Mouse (Mus musculus): Measurements from ENCODE around the gene Pkd1l2. TPM values are rescaled to one million over a fixed set of nuclear protein-coding genes. Genes with fewer than 3 reads are reported as not detected.

Pkd1l2 gene
- polyA plus RNA-seq, 1 experiment from 2014 or later: 0.03 TPM

- Histone ChIP-seq H3K36me3 (ENCODE audit: control insufficient read depth, insufficient read depth, low read length) (0 out of 2 replicates have a peak, but pooled peaks cover 6% of the 10 kb centered on the region), H3K27ac (ENCODE audit: low read depth, low read length) (no peak overlapping the region), H3K27me3 (ENCODE audit: control insufficient read depth, insufficient read depth, low read length) (no peaks in the 10 kb centered on the region), H3K9me3 (replicated peaks; ENCODE audit: control insufficient read depth, low read length) (no peaks in the 10 kb centered on the region), H3K4me2 (no peak overlapping the region), H3K4me3 (ENCODE audit: low read depth, low read length) (no peak overlapping the region), H3K4me1 (ENCODE audit: control insufficient read depth, insufficient read depth, low read length) (peaks cover 16% of the 10 kb centered on the region), H3K9ac (ENCODE audit: low read depth, low read length) (no peak overlapping the region)
- no peak for ATAC-seq (replicated peaks; ENCODE audit: insufficient number of reproducible peaks, low FRiP score, low TSS enrichment)
- 94% methylated on average over 3 of the region's 3 CpGs for WGBS (ENCODE audit: insufficient replicate concordance)
These were observed 92.4 kb downstream of the Pkd1l2 start for GRCm38 (mm10) chr8:116989842-116990241.

GRCm38 (mm10) chr8:116980117-116980516, 102.1 kb downstream of the Pkd1l2 start:
- H3K9me3 ChIP-seq (replicated peaks; ENCODE audit: control insufficient read depth, low read length): no peaks in the 10 kb centered on the region
- no peaks in the 10 kb centered on the region for H3K27me3 ChIP-seq (ENCODE audit: control insufficient read depth, insufficient read depth, low read length)
- no peak overlapping the region for H3K4me3 ChIP-seq (ENCODE audit: low read depth, low read length)
- no peak overlapping the region for H3K9ac ChIP-seq (ENCODE audit: low read depth, low read length)
- H3K4me1 ChIP-seq (ENCODE audit: control insufficient read depth, insufficient read depth, low read length): peaks cover 2% of the 10 kb centered on the region; the same call in 1 of the 2 replicates
- no peaks in the 10 kb centered on the region; the same call in 1 of the 2 replicates for H3K36me3 ChIP-seq (ENCODE audit: control insufficient read depth, insufficient read depth, low read length)
- WGBS (ENCODE audit: insufficient replicate concordance): 16% methylated on average over 4 of the region's 4 CpGs
- no peak for ATAC-seq (replicated peaks; ENCODE audit: insufficient number of reproducible peaks, low FRiP score, low TSS enrichment)
- no peak overlapping the region for H3K27ac ChIP-seq (ENCODE audit: low read depth, low read length)
- no peak overlapping the region for H3K4me2 ChIP-seq

GRCm38 (mm10) chr8:116978631-116979256, 103.5 kb downstream of the Pkd1l2 start, which contains the start of gene 1700030J22Rik:
1700030J22Rik (minus strand) TSS chr8:116978959.
- Histone ChIP-seq H3K27me3 (ENCODE audit: control insufficient read depth, insufficient read depth, low read length) (no peaks in the 10 kb centered on the region), H3K4me3 (ENCODE audit: low read depth, low read length) (peak within 1 kb of the TSS; percentile 91), H3K4me2 (peak within 1 kb of the TSS; percentile 80), H3K9ac (ENCODE audit: low read depth, low read length) (peak within 1 kb of the TSS; percentile 69), H3K4me1 (ENCODE audit: control insufficient read depth, insufficient read depth, low read length) (peaks cover 2% of the 10 kb centered on the region; the same call in 1 of the 2 replicates), H3K9me3 (replicated peaks; ENCODE audit: control insufficient read depth, low read length) (no peaks in the 10 kb centered on the region), H3K36me3 (ENCODE audit: control insufficient read depth, insufficient read depth, low read length) (no peaks in the 10 kb centered on the region; the same call in 1 of the 2 replicates), H3K27ac (ENCODE audit: low read depth, low read length) (no peak within 1 kb of the TSS)
- ATAC-seq (replicated peaks; ENCODE audit: insufficient number of reproducible peaks, low FRiP score, low TSS enrichment): peak; percentile 99
- under 1% methylated on average over 46 of the region's 46 CpGs for WGBS (ENCODE audit: insufficient replicate concordance)

GRCm38 (mm10) chr8:116978052-116978451, 104.2 kb downstream of the Pkd1l2 start:
- 38% methylated on average over 8 of the region's 8 CpGs for WGBS (ENCODE audit: insufficient replicate concordance)
- no peak overlapping the region for H3K27ac ChIP-seq (ENCODE audit: low read depth, low read length)
- H3K4me1 ChIP-seq (ENCODE audit: control insufficient read depth, insufficient read depth, low read length): peaks cover 2% of the 10 kb centered on the region; the same call in 1 of the 2 replicates

GRCm38 (mm10) chr8:116975606-116976005, 106.6 kb downstream of the Pkd1l2 start:
- H3K9ac ChIP-seq (ENCODE audit: low read depth, low read length): no peak overlapping the region
- no peaks in the 10 kb centered on the region for H3K27me3 ChIP-seq (ENCODE audit: control insufficient read depth, insufficient read depth, low read length)
- no peak for ATAC-seq (replicated peaks; ENCODE audit: insufficient number of reproducible peaks, low FRiP score, low TSS enrichment)
- H3K27ac ChIP-seq (ENCODE audit: low read depth, low read length): no peak overlapping the region
- 61% methylated on average over 5 of the region's 5 CpGs for WGBS (ENCODE audit: insufficient replicate concordance)
- H3K4me2 ChIP-seq: no peak overlapping the region
- no peaks in the 10 kb centered on the region for H3K36me3 ChIP-seq (ENCODE audit: control insufficient read depth, insufficient read depth, low read length)
- no peaks in the 10 kb centered on the region for H3K9me3 ChIP-seq (replicated peaks; ENCODE audit: control insufficient read depth, low read length)
- H3K4me3 ChIP-seq (ENCODE audit: low read depth, low read length): no peak overlapping the region
- H3K4me1 ChIP-seq (ENCODE audit: control insufficient read depth, insufficient read depth, low read length): peaks cover 2% of the 10 kb centered on the region; the same call in 1 of the 2 replicates

More at GRCm38 (mm10) chr8:116978052-116978451, 104.2 kb downstream of the Pkd1l2 start:
- no peak for ATAC-seq (replicated peaks; ENCODE audit: insufficient number of reproducible peaks, low FRiP score, low TSS enrichment)
- H3K4me2 ChIP-seq: peak overlapping the region; percentile 80
- no peaks in the 10 kb centered on the region for H3K36me3 ChIP-seq (ENCODE audit: control insufficient read depth, insufficient read depth, low read length)
- no peaks in the 10 kb centered on the region for H3K27me3 ChIP-seq (ENCODE audit: control insufficient read depth, insufficient read depth, low read length)
- H3K9me3 ChIP-seq (replicated peaks; ENCODE audit: control insufficient read depth, low read length): no peaks in the 10 kb centered on the region
- H3K4me3 ChIP-seq (ENCODE audit: low read depth, low read length): peak overlapping the region; percentile 91
- peak overlapping the region; percentile 69 for H3K9ac ChIP-seq (ENCODE audit: low read depth, low read length)

- Histone ChIP-seq H3K9ac (ENCODE audit: low read depth, low read length) (no peak overlapping the region), H3K27me3 (ENCODE audit: control insufficient read depth, insufficient read depth, low read length) (no peaks in the 10 kb centered on the region), H3K4me1 (ENCODE audit: control insufficient read depth, insufficient read depth, low read length) (peaks cover 2% of the 10 kb centered on the region; the same call in 1 of the 2 replicates), H3K4me2 (no peak overlapping the region), H3K9me3 (replicated peaks; ENCODE audit: control insufficient read depth, low read length) (no peaks in the 10 kb centered on the region), H3K27ac (ENCODE audit: low read depth, low read length) (no peak overlapping the region), H3K4me3 (ENCODE audit: low read depth, low read length) (no peak overlapping the region), H3K36me3 (ENCODE audit: control insufficient read depth, insufficient read depth, low read length) (no peaks in the 10 kb centered on the region)
- WGBS (ENCODE audit: insufficient replicate concordance): 41% methylated on average over 5 of the region's 5 CpGs
- no peak for ATAC-seq (replicated peaks; ENCODE audit: insufficient number of reproducible peaks, low FRiP score, low TSS enrichment)
These were observed 107.2 kb downstream of the Pkd1l2 start for GRCm38 (mm10) chr8:116975066-116975465.

- H3K9me3 ChIP-seq (replicated peaks; ENCODE audit: control insufficient read depth, low read length): no peaks in the 10 kb centered on the region
- no peak overlapping the region for H3K4me2 ChIP-seq
- WGBS (ENCODE audit: insufficient replicate concordance): 85% methylated on average over 6 of the region's 6 CpGs
These were observed 112.7 kb downstream of the Pkd1l2 start for GRCm38 (mm10) chr8:116969531-116969930.

GRCm38 (mm10) chr8:116954415-116954814, 127.8 kb downstream of the Pkd1l2 start:
- Histone ChIP-seq H3K27me3 (ENCODE audit: control insufficient read depth, insufficient read depth, low read length) (no peaks in the 10 kb centered on the region), H3K27ac (ENCODE audit: low read depth, low read length) (no peak overlapping the region), H3K4me1 (ENCODE audit: control insufficient read depth, insufficient read depth, low read length) (0 out of 2 replicates have a peak, but pooled peaks cover 5% of the 10 kb centered on the region), H3K36me3 (ENCODE audit: control insufficient read depth, insufficient read depth, low read length) (peaks cover 20% of the 10 kb centered on the region), H3K9ac (ENCODE audit: low read depth, low read length) (no peak overlapping the region), H3K4me2 (no peak overlapping the region), H3K9me3 (replicated peaks; ENCODE audit: control insufficient read depth, low read length) (no peaks in the 10 kb centered on the region), H3K4me3 (ENCODE audit: low read depth, low read length) (no peak overlapping the region)
- WGBS (ENCODE audit: insufficient replicate concordance): 93% methylated on average over 9 of the region's 9 CpGs
- ATAC-seq (replicated peaks; ENCODE audit: insufficient number of reproducible peaks, low FRiP score, low TSS enrichment): no peak

More at GRCm38 (mm10) chr8:116969531-116969930, 112.7 kb downstream of the Pkd1l2 start:
- Histone ChIP-seq H3K9ac (ENCODE audit: low read depth, low read length) (no peak overlapping the region), H3K36me3 (ENCODE audit: control insufficient read depth, insufficient read depth, low read length) (no peaks in the 10 kb centered on the region), H3K4me1 (ENCODE audit: control insufficient read depth, insufficient read depth, low read length) (no peaks in the 10 kb centered on the region), H3K27ac (ENCODE audit: low read depth, low read length) (no peak overlapping the region), H3K27me3 (ENCODE audit: control insufficient read depth, insufficient read depth, low read length) (no peaks in the 10 kb centered on the region), H3K4me3 (ENCODE audit: low read depth, low read length) (no peak overlapping the region)
- no peak for ATAC-seq (replicated peaks; ENCODE audit: insufficient number of reproducible peaks, low FRiP score, low TSS enrichment)

- no peaks in the 10 kb centered on the region for H3K27me3 ChIP-seq (ENCODE audit: control insufficient read depth, insufficient read depth, low read length)
- H3K4me2 ChIP-seq: no peak overlapping the region
- H3K36me3 ChIP-seq (ENCODE audit: control insufficient read depth, insufficient read depth, low read length): peaks cover 15% of the 10 kb centered on the region
- 88% methylated on average over 8 of the region's 8 CpGs for WGBS (ENCODE audit: insufficient replicate concordance)
- no peak for ATAC-seq (replicated peaks; ENCODE audit: insufficient number of reproducible peaks, low FRiP score, low TSS enrichment)
- H3K9ac ChIP-seq (ENCODE audit: low read depth, low read length): no peak overlapping the region
- no peaks in the 10 kb centered on the region for H3K9me3 ChIP-seq (replicated peaks; ENCODE audit: control insufficient read depth, low read length)
- H3K4me3 ChIP-seq (ENCODE audit: low read depth, low read length): no peak overlapping the region
- no peak overlapping the region for H3K27ac ChIP-seq (ENCODE audit: low read depth, low read length)
- peaks cover 13% of the 10 kb centered on the region for H3K4me1 ChIP-seq (ENCODE audit: control insufficient read depth, insufficient read depth, low read length)
These were observed 129.8 kb downstream of the Pkd1l2 start for GRCm38 (mm10) chr8:116952428-116952827.
